Mouse (Mus musculus): ENCODE measurements at regions not wholly inside any gene's neighbourhood (a gene's known extent, or its start where the extent isn't known, plus 50 kb on each side); places are given as distances from the start of the nearest gene placed in this dataset.

GRCm38 (mm10) chr12:90469754-90470153, 268.5 kb downstream of the Dio2 start:
- DNase-seq, result no peak

DNA sequence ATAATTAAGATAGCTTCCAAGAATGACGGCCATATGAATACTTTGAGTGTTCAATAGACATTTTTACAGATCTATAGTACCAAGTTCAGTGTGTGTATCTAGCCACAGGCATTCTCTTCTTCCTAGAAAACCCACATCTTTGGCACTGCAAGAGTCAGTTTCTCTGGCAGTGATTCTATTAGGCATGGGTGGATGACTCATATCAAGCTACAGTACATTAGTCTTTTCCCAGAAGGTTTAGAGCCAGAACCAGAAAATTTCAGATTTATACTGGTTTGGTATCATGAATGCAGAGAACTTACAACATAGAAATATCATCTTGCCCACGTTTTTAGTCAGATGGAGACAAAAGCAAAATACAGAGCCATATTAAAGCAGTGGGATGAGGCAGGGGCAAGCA, 278.1 kb downstream of the Dio2 start:
- DNase-seq, result no peak

DNA sequence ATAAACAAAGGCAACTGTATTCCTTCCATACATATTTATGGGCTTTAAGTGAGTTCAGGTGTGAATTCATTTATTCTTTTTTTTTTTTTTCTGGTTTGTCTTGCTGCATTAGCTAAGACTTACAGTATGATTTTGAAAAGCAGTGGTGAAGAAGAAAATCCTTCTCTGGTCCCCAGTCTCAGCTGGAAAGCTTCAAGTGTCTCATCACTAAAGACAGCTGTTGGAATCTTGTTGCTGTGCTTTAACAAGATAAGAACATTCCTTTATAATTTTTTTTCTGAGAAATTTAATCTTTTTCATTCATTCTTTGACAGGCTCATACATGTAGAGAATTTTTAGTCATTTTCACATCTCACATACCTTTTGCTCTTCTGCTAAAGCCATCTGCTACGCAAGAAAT, 297.6 kb downstream of the Dio2 start:
- DNase-seq, result no peak

DNA sequence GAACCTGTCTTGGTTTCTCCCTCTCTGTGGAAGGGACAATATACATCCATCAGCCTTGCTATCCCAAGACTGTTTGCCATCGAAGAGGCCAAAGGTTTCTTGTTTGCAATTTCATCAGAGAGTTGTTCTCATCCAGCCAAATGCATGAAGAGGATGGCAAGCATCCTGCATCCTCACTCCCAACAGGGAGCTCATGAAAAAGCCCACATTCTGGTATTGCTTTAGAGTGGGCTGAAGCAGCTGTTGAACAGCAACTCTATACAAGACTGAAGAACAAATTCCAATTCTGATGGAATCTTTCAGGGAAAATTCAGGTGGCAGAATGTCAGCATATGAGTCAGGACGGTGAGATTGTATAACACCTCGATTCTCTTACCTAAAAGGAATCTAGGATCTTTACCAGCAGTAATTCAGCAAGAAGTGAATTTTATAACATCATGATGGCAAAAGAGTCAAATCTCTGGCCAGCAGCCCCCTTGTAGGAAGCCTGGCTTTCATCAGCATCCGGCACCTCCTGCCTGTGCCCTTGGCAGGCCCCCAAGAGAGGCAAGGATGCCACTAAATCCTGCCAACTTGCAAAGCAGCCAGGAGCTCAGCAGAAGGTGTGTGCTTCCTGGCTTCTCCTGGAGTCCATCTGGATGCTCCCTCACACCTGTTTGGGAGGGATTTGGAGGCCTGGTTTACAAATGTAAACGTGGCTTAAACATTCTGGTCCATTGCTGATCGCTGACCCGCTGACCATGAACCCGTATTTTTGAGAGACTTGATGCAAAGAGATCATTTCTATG, 312.8 kb downstream of the Dio2 start:
- peak; percentile 100 for DNase-seq

- no peak for DNase-seq
These were observed 320.5 kb downstream of the Dio2 start for GRCm38 (mm10) chr12:90417590-90418221.

- no peak for DNase-seq
These were observed 329.5 kb downstream of the Dio2 start for GRCm38 (mm10) chr12:90408716-90409115.

DNA sequence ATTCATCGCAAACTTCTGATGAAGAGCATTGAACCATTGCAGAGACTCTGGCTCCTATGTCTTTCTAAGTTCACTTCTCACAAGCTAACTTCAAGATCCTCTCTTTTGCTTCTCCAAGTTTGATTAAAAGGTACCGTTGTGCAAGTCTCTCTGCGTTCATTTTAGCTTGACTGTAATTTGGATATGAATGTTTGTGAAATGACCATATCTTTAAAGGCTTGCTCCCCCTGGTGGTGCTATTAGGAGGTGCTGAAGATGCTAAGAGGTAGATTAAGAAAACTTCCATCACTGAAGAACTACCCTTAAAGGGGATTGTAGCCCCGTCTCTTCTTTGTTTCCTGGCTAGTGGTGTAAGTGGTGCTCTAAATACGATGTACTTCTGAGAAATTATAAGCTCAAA, 339.7 kb downstream of the Dio2 start:
- peak; percentile 69 for DNase-seq

All from cerebellum, adult 9-10 months (tissue).